Mouse (Mus musculus) kidney, embryonic 16.5 days (tissue): ENCODE measurements at regions not wholly inside any gene's neighbourhood (a gene's known extent, or its start where the extent isn't known, plus 50 kb on each side); places are given as distances from the start of the nearest gene placed in this dataset.
A peak's percentile ranks its signal among the peaks of the same experiment; 100 is the strongest.

ENCODE experiments used
- ATAC-seq: fragments of 200-750 bp; cut with Nextera tagmentation; 2 replicates; pipeline ENCODE4 v1.8.0; 2017; ENCODE audit warnings: moderate TSS enrichment; ENCODE audit not compliant: low FRiP score, low TSS enrichment
- H3K27ac ChIP-seq: fragments of 300-500 bp; sonication (generic); 2 replicates; pipeline ENCODE4 v1.5.1; 2014; ENCODE audit warnings: low read length
- H3K27me3 ChIP-seq: fragments of 300-500 bp; sonication (generic); 2 replicates; pipeline ENCODE4 v1.6.1; 2014; ENCODE audit warnings: low read length, control low read depth, mixed read lengths; ENCODE audit not compliant: insufficient read depth
- H3K36me3 ChIP-seq: fragments of 300-500 bp; sonication (generic); 2 replicates; pipeline ENCODE4 v1.6.1; 2014; ENCODE audit warnings: low read length, control low read depth, mixed read lengths; ENCODE audit not compliant: insufficient read depth
- H3K4me1 ChIP-seq: fragments of 300-500 bp; sonication (generic); 2 replicates; pipeline ENCODE4 v1.6.1; 2014; ENCODE audit warnings: low read length, control low read depth, mixed read lengths; ENCODE audit not compliant: insufficient read depth
- H3K4me2 ChIP-seq: fragments of 300-500 bp; sonication (generic); replicated peaks from 2 replicates; pipeline ENCODE4 v1.6.1; 2014; ENCODE audit warnings: low read depth, low read length
- H3K4me3 ChIP-seq: fragments of 300-500 bp; sonication (generic); 2 replicates; pipeline ENCODE4 v1.5.1; 2014; ENCODE audit warnings: mild to moderate bottlenecking, low read length
- H3K9ac ChIP-seq: fragments of 300-500 bp; sonication (generic); replicated peaks from 2 replicates; pipeline ENCODE4 v1.6.1; 2014; ENCODE audit warnings: low read length
- H3K9me3 ChIP-seq: fragments of 300-500 bp; sonication (generic); 2 replicates; pipeline ENCODE4 v1.6.1; 2016; ENCODE audit warnings: low read length, control low read depth
- WGBS: fragments of 180-500 bp; shearing (Covaris S2); extraction: QIAGEN DNeasy Blood & Tissue Kit; methylation state at CpG from one replicate; pipeline ENCODE4 v1.1.7; 2014; 5-methylcytosine and 5-hydroxymethylcytosine counted together

DNA sequence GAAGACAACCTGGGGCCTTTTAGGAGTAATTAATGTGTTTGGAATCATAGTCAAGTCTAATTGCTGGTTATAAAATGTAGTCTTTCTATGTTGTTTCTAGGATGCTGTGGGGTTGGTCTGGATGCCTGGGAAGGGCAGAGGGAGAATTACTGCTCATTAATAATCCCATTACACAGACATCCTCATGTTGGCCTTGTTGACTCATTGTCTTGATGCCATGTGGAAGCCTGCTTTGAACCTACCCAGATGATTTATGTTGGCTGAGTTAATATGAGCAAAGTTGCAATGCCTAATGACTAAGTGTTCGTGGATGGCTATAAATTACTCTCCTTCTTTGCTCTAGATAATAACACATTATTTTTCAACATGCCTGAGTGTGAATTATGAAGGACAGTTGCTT, 2790.6 kb upstream of the Lrrc6 start:
- H3K27ac ChIP-seq: no peak overlapping the region
- no peak overlapping the region for H3K4me3 ChIP-seq
- H3K4me2 ChIP-seq: no peak overlapping the region
- no peaks in the 10 kb centered on the region for H3K4me1 ChIP-seq
- peak; percentile 57; the same call in 1 of the 2 replicates for ATAC-seq
- no peaks in the 10 kb centered on the region for H3K9me3 ChIP-seq
- H3K9ac ChIP-seq: no peak overlapping the region
- H3K36me3 ChIP-seq: no peaks in the 10 kb centered on the region
- no peaks in the 10 kb centered on the region for H3K27me3 ChIP-seq
- 11% methylated on average over 1 of the region's 1 CpGs for WGBS

DNA sequence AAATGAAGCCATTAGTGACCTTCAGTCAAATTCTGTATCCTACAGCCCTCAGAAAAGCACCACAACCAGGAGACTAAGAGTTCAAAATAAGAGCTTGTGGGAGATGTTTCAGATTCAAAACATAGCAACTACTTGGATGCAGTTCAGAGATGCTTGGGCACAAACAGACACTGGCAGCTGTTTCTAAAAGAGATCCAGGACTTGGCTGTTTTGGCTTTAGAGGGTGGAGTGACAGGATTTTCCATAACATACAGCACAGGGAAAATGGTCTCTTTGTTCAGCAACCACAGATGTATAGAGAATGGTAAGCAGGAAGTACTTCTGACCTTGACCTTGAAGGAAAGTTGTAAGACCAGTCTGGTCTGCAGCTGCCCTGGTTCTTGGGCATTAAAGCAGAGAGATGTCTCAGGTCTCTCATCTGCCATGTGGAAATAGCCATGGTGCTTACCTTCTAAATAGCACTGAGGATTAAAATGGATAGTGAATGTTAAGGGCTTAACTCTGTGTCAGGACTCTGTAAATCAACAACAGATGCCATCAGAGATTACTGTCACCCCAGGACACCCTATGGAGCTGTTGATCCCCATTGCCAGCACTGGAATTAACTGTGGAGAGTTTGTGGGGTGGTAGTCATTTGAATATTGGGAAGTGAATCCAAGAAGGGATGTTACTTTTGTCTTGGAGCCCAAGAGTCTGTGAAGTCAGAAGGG, 2775.0 kb upstream of the Lrrc6 start:
- H3K4me3 ChIP-seq: no peak overlapping the region
- H3K27me3 ChIP-seq: no peaks in the 10 kb centered on the region
- no peak for ATAC-seq
- H3K4me2 ChIP-seq: no peak overlapping the region
- no peak overlapping the region for H3K27ac ChIP-seq
- no peaks in the 10 kb centered on the region for H3K36me3 ChIP-seq
- no peaks in the 10 kb centered on the region for H3K9me3 ChIP-seq
- H3K9ac ChIP-seq: no peak overlapping the region
- no peaks in the 10 kb centered on the region for H3K4me1 ChIP-seq

DNA sequence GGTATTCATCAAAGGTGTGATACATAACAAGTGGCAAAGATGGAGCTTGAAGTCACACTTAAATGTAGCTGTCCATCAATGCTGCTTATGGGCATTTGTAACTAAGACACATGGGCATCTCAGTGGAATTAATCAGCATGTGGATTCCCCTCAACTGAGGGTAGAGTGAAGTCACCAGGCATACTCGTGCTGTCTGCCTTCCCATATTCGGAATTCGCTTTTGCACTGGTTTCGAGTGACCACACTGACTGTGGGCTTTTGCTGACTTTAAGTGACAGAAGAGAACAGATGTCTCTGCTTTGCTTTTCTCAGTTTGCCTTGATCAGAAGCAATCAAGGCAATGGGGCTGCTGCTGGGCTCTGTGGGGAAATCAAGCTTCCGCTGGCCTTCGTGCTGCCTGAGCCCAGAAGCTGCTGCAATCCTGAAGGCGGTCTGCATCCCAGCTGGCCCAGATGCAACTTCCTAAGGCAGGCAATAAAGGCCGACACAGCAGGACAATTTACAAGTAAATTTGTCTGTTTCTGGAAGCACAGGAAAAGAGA, 2773.6 kb upstream of the Lrrc6 start:
- Histone ChIP-seq H3K36me3 (no peaks in the 10 kb centered on the region), H3K4me1 (no peaks in the 10 kb centered on the region), H3K9me3 (no peaks in the 10 kb centered on the region), H3K9ac (no peak overlapping the region), H3K27me3 (no peaks in the 10 kb centered on the region), H3K27ac (no peak overlapping the region), H3K4me3 (no peak overlapping the region), H3K4me2 (no peak overlapping the region)
- no peak for ATAC-seq
- 67% methylated on average over 8 of the region's 8 CpGs for WGBS

- no peaks in the 10 kb centered on the region for H3K4me1 ChIP-seq
- ATAC-seq: no peak
- no peak overlapping the region for H3K4me3 ChIP-seq
- H3K9ac ChIP-seq: no peak overlapping the region
- no peaks in the 10 kb centered on the region for H3K27me3 ChIP-seq
- no peaks in the 10 kb centered on the region for H3K9me3 ChIP-seq
- WGBS: 79% methylated on average over 1 of the region's 1 CpGs
- no peaks in the 10 kb centered on the region for H3K36me3 ChIP-seq
- H3K4me2 ChIP-seq: no peak overlapping the region
- no peak overlapping the region for H3K27ac ChIP-seq
Measured at GRCm38 (mm10) chr15:69273518-69273917, 2772.8 kb upstream of the Lrrc6 start.

DNA sequence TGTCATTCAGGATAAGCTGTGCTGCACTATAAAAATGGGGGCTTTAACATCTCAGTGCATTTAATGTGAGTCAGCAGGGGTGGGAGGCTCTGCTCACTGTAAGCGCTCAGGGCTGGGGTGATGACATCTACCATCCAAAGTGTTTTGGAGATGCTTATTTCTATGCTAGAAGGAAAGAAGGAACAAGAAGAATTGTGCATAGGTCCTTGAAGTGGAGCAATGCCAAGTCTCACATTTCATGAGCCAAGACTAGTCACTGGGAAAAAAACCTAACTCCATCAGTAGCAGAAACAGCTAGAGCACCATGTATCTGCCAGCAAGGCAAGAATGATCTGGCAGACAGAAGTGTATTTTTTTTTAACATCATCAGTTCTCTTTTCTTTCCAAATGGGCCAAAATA, 2761.2 kb upstream of the Lrrc6 start:
- Histone ChIP-seq H3K36me3 (no peaks in the 10 kb centered on the region), H3K4me3 (no peak overlapping the region), H3K4me1 (peaks cover 11% of the 10 kb centered on the region), H3K27ac (no peak overlapping the region), H3K9me3 (no peaks in the 10 kb centered on the region), H3K27me3 (no peaks in the 10 kb centered on the region), H3K9ac (no peak overlapping the region), H3K4me2 (no peak overlapping the region)
- no peak for ATAC-seq
- WGBS: 95% methylated on average over 1 of the region's 1 CpGs

DNA sequence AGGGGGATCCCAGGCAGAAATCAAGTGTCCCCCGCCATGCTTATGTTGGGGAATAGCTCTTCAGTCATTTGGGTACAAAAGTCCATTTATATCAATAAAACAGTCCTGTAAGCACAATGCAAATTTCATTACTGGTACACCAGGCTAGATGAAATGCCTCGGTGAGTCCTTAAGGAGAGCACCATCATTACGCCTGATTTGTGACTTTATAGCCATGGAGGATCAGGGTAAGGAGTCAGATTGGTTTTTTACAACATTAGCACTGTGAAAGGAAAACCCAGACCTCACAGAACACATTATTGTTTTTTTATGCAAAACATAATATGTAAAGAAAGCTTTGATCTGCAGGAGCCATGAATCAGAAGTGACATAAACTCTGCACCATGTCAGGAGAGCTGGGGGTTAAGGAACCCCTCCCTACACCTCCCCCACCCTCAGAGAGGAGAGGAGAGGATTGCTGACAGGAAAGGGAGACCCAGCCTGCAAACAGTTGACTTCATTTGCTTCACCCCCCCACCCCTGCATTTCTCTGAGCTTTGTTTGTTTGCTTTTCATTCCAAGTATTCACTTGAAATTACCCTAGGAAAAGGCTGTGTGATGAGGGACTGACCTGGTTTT, 2756.6 kb upstream of the Lrrc6 start:
- Histone ChIP-seq H3K4me1 (peaks cover 11% of the 10 kb centered on the region), H3K4me3 (no peak overlapping the region), H3K4me2 (no peak overlapping the region), H3K9ac (no peak overlapping the region), H3K36me3 (no peaks in the 10 kb centered on the region), H3K27ac (no peak overlapping the region), H3K27me3 (no peaks in the 10 kb centered on the region), H3K9me3 (no peaks in the 10 kb centered on the region)
- peak; percentile 71 for ATAC-seq
- WGBS: 32% methylated on average over 3 of the region's 3 CpGs

DNA sequence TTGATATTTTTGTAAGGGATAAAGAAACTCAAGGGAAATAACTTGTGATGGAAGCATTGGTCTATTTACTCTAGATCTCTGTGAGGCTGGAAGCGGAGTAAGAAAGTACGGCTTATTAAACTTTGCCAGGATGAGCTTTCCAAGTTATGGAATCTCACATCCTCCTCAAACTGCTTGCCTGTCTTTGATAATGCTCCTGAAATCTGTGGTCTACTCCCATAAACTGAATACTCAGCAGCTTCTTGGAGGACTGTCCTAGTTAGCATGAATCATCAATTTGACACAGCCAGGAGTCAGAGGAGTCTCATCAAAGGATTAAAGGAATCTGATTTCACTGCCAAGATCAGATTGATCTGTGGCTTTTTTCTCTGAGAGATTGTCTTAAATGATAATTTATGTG, 2753.0 kb upstream of the Lrrc6 start:
- Histone ChIP-seq H3K4me1 (peaks cover 11% of the 10 kb centered on the region), H3K9me3 (no peaks in the 10 kb centered on the region), H3K4me2 (no peak overlapping the region), H3K27ac (no peak overlapping the region), H3K36me3 (no peaks in the 10 kb centered on the region), H3K4me3 (no peak overlapping the region), H3K27me3 (no peaks in the 10 kb centered on the region), H3K9ac (no peak overlapping the region)
- WGBS: 86% methylated on average over 2 of the region's 2 CpGs
- no peak for ATAC-seq

GRCm38 (mm10) chr15:69252095-69252494, 2751.4 kb upstream of the Lrrc6 start:
- Histone ChIP-seq H3K9me3 (no peaks in the 10 kb centered on the region), H3K4me3 (no peak overlapping the region), H3K9ac (no peak overlapping the region), H3K36me3 (no peaks in the 10 kb centered on the region), H3K4me1 (peaks cover 2% of the 10 kb centered on the region; the same call in 1 of the 2 replicates), H3K4me2 (no peak overlapping the region), H3K27ac (no peak overlapping the region), H3K27me3 (no peaks in the 10 kb centered on the region)
- no peak for ATAC-seq
- 81% methylated on average over 3 of the region's 3 CpGs for WGBS

DNA sequence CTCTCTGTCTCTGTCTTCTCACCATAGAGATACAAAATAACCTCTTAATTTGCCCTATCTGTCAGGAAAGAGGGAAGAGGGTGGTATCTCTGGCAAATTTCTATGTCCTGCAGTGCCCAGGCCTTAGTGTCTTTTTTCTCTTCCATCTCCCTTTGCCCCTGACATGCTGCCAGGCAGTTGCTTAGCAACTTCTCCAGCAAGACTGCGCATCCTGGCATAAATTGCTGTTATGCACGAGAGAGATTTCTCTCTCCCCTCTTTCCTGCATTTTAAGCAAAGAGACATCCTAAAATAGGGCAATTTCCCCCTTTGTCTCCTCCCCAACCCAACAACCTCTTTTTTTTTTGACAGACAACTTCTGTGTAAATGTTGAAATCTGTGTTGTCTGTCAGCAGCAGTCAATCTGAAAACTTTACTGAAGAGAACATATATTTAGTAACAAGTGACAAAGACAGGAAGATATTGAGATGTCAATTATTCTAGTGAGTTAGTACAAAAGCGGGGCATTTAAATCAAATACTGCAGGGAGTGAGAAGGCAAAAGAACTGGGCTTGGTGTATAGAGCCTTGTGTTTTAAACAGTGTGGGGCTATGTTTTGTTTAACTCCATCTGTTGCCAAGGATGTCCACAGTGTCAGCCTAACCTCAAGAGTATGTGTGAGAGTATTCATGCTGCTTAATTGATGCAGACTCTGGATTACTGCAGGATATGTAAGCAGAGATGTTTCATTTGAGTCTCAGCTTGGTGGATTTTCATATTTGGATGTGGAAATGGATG, 2745.7 kb upstream of the Lrrc6 start:
- H3K4me1 ChIP-seq: no peaks in the 10 kb centered on the region
- no peak overlapping the region for H3K27ac ChIP-seq
- H3K27me3 ChIP-seq: no peaks in the 10 kb centered on the region
- H3K9me3 ChIP-seq: no peaks in the 10 kb centered on the region
- H3K4me3 ChIP-seq: no peak overlapping the region
- ATAC-seq: no peak
- no peaks in the 10 kb centered on the region for H3K36me3 ChIP-seq
- no peak overlapping the region for H3K4me2 ChIP-seq
- no peak overlapping the region for H3K9ac ChIP-seq
- 73% methylated on average over 3 of the region's 3 CpGs for WGBS

- no peak overlapping the region for H3K27ac ChIP-seq
- no peak for ATAC-seq
- no peak overlapping the region for H3K4me3 ChIP-seq
- no peaks in the 10 kb centered on the region for H3K9me3 ChIP-seq
- no peak overlapping the region for H3K4me2 ChIP-seq
- H3K9ac ChIP-seq: no peak overlapping the region
- WGBS: 80% methylated on average over 1 of the region's 1 CpGs
- no peaks in the 10 kb centered on the region for H3K36me3 ChIP-seq
- no peaks in the 10 kb centered on the region for H3K27me3 ChIP-seq
- H3K4me1 ChIP-seq: no peaks in the 10 kb centered on the region
Measured at GRCm38 (mm10) chr15:69235271-69235670, 2734.6 kb upstream of the Lrrc6 start.
